Mouse (Mus musculus) MEL-GATA-1-ER (cell line): ENCODE measurements around the gene Ankrd31.
"Not testable (repeated sequence)": the region's sequence is repeated elsewhere in the genome, so short reads cannot be mapped to it uniquely, and the experiment has no call there.

Experiments used
- DNase-seq: peaks from one replicate; pipeline ENCODE4 v3.0.0-alpha.2; 2012; ENCODE audit warnings: low read depth; ENCODE audit errors: extremely low read depth

Ankrd31 gene

GRCm38 (mm10) chr13:96937059-96937558, 189.0 kb downstream of the Ankrd31 start:
- no peak for DNase-seq

DNA sequence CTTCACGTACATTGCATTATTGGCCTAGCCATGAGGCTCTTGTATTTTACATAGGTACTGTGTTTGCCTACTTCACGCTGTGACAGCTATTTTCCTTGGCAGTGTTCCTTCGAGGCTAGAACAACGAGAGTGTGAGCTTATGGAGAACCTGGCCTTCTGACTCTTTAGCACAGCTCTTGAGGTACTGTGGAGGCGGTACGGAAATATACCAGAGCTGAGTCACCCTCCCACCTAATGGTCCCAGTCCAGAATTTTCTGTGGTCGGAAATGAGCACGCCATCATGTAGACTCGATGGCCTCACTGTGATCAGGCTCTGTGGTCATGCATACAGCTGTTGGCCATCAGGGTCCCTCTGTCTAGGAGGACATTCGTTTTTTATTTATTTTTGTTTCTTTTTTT, 191.6 kb downstream of the Ankrd31 start:
- DNase-seq, result no peak

DNA sequence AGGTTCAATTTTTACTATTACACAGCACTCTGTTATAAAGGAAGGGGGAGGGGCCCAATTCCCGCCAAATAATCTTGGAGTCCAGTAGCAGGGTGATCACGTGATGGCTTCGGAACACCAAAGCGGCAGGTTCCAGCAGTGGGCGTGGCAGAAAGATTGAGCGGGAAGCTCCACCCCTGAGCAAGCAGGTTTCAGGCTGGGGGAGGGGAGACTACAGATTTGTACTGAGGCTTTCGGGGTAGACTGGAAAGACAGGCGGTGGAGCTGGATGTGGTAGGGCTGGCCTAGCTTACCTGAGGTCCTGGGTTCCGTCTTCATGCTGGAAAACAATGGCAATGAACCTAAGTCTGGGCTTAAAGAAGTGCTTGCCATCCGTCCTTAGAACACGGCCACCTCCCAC, 193.4 kb downstream of the Ankrd31 start:
- not testable (repeated sequence) for DNase-seq

GRCm38 (mm10) chr13:96943571-96943970, 195.5 kb downstream of the Ankrd31 start:
- DNase-seq, result no peak

DNA sequence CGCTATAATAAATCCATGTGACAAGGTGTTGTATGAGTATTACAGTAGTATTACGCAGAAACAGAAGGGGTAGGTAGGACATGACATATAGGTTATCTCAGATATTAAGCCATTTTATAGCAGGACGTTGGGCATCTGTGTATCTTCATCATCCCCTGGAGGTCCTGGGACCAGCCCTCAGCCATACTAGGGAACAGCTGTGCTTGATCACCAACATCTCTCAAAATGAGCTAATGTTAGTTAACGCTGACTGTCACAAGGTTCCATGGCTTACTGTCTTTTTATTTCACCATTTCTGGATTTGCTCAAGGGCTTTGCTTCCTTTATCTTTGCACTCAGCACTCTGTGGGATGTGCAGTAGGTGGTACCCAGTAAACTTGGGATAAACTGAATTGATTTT, 197.7 kb downstream of the Ankrd31 start:
- no peak for DNase-seq

- no peak for DNase-seq
These were observed 199.7 kb downstream of the Ankrd31 start for GRCm38 (mm10) chr13:96947722-96948121.

DNA sequence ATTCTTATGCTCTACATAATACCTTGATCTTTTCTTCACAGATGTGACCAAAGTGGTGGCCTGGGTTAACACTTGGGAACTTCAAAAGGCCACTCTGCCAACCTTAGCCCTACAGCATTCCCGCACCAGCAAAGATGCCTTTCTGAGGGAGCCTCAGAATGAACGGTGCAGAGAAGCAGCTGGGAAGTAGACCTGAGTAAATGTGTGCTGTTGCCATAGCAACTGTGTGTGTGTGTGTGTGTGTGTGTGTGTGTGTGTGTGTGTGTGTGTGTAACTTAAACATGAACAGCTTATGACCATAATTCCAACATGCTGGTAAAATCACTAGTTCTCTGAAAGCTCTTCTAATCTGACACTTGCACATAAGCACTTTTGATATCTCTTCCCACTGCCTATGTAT, 203.8 kb downstream of the Ankrd31 start:
- no peak for DNase-seq

DNA sequence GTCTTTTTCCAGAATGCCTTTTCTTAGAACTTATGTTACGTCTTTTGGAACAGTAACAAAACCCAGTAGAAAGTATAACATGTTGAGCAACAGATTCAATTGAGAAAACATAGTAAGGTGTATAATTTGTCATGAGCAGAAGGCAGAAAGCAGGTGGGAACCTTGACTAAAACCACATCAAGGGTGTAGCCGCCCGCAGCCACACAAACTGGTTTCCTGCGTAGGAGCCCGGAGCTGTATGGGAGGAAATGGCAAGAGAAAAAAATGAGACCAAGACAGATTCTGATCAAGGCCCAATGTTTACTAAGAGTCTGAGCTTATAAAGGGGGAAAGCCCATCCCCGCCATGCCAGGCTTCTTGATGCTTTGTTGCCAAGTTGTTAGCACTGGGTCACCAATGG, 208.4 kb downstream of the Ankrd31 start:
- DNase-seq, result no peak
